Mouse (Mus musculus): Measurements from ENCODE around the gene Plin3. TPM values are rescaled to one million over a fixed set of nuclear protein-coding genes. Genes with fewer than 3 reads are reported as not detected.

The Plin3 gene
- total and polyA plus RNA-seq, 3 experiments = 6.6 to 13.1 TPM; not detected in 1

GRCm38 (mm10) chr17:56291171-56291511, 1.5 kb downstream of the Plin3 start (continued):
- TF ChIP-seq ZC3H11A (IDR thresholded peaks at IDR 0.05; ENCODE audit: low read depth, low read length) (no peak), ELF1 (IDR thresholded peaks at IDR 0.05; ENCODE audit: low read depth, low read length) (peak; percentile 93)

DNA sequence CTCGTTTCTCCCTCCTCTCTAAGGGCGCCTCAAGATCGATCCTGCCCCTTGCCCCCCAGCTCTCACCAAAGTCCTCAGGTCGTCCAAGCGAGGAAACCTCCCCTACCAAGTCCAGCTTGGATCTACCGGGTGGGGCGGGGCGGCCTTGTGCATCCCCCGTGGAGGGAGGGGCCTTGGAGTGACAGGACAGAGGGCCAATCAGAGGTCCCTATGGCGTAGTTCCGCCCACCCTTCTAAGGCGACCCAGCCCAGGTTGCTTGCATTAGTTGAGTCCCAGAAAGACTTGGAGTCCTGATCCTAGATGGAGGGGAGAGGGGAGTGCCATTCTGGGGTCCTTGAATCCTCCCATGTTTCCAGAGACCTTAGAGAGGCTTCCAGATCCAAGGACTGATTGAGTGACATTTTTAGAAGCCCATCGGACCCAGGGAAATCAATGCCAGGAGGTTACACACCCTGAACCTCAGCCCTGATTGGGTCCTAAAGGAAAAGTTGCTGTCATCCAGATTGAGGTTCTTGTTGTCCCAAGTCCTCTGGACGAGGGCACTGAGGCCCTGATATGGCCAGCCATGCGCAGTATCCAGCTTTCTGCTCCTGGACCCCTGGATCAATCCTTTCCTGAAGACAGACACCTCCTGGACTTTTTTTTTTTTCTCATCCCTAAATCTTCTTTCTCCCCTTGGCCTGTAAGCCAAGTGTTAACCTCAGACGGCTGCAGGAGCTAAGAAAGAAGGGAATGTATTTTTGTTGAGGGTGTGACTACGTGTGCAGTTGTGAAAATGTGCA, 2.1 kb downstream of the Plin3 start:
- H3K9me3 ChIP-seq (replicated peaks; ENCODE audit: insufficient read depth, low read length) = no peaks in the 10 kb centered on the region
- peaks cover 6 to 36% of the 10 kb centered on the region in 2 experiments; a peak in 3 of 4 replicates for H3K4me1 ChIP-seq (ENCODE audit: control insufficient read depth in 1 of 2, insufficient read depth in 2 of 2, low read length in 2 of 2)
- H3K36me3 ChIP-seq (ENCODE audit: control insufficient read depth in 1 of 2, insufficient read depth in 2 of 2, low read length in 2 of 2) = peaks cover 0 to 21% of the 10 kb centered on the region in 2 experiments; a peak in 2 of 4 replicates
- no peaks in the 10 kb centered on the region; the same call in 1 of the 2 replicates for H3K79me2 ChIP-seq (ENCODE audit: control insufficient read depth, insufficient read depth, low read length, poor library complexity)
- H3K27ac ChIP-seq (ENCODE audit: control insufficient read depth, low read depth, low read length) = peak overlapping the region; percentile 82
- H3K27me3 ChIP-seq (ENCODE audit: control insufficient read depth in 1 of 2, insufficient read depth in 2 of 2, low read length in 2 of 2) = no peaks in the 10 kb centered on the region
- DNase-seq (ENCODE audit: low read depth, low spot score) = peak; percentile 96
- peak overlapping the region; percentile 60 to 93 for H3K4me3 ChIP-seq (ENCODE audit: control insufficient read depth in 1 of 2, insufficient read depth in 1 of 2, low read depth in 2 of 2, low read length in 2 of 2)
- H3K9ac ChIP-seq (ENCODE audit: control insufficient read depth, low read depth, low read length, poor library complexity, severe bottlenecking) = peak overlapping the region; percentile 65
- TF ChIP-seq POLR2A (IDR thresholded peaks at IDR 0.05; ENCODE audit: control insufficient read depth in 1 of 2, insufficient read depth in 1 of 2, low read depth in 1 of 2, low read length in 2 of 2, poor library complexity in 1 of 2) (peak; percentile 43 to 44; a peak in 1 of 4 replicates), SMC3 (IDR thresholded peaks at IDR 0.05; ENCODE audit: low read depth, low read length) (no peak), MAFK (IDR thresholded peaks at IDR 0.05; ENCODE audit: borderline replicate concordance, low read depth, low read length) (no peak), UBTF (IDR thresholded peaks at IDR 0.05; ENCODE audit: borderline replicate concordance, insufficient read depth, low read depth, low read length) (no peak), TBP (IDR thresholded peaks at IDR 0.05; ENCODE audit: low read depth, low read length) (peak; percentile 59), ZC3H11A (IDR thresholded peaks at IDR 0.05; ENCODE audit: low read depth, low read length) (no peak), ETS1 (IDR thresholded peaks at IDR 0.05; ENCODE audit: low read depth, low read length) (no peak), KAT2A (conservative IDR thresholded peaks at IDR 0.05; ENCODE audit: low read depth, low read length) (0 out of 2 replicates have a peak, but pooled peaks have one; percentile 23), BHLHE40 (IDR thresholded peaks at IDR 0.05; ENCODE audit: borderline replicate concordance, low read depth, low read length) (0 out of 2 replicates have a peak, but pooled peaks have one; percentile 18), ELF1 (IDR thresholded peaks at IDR 0.05; ENCODE audit: low read depth, low read length) (peak; percentile 69), CHD2 (IDR thresholded peaks at IDR 0.05; ENCODE audit: low read length) (peak; percentile 50), HCFC1 (IDR thresholded peaks at IDR 0.05; ENCODE audit: low read depth, low read length) (peak; percentile 69; the same call in 1 of the 2 replicates), MXI1 (IDR thresholded peaks at IDR 0.05; ENCODE audit: low read depth, low read length) (peak; percentile 57; the same call in 1 of the 2 replicates), CTCF (IDR thresholded peaks at IDR 0.05 in 2 of 3, conservative IDR thresholded peaks at IDR 0.05 in 1 of 3; ENCODE audit: control insufficient read depth in 1 of 3, insufficient read depth in 1 of 3, low read depth in 2 of 3, low read length in 3 of 3, poor library complexity in 1 of 3, severe bottlenecking in 1 of 3) (no peak), NRF1 (IDR thresholded peaks at IDR 0.05; ENCODE audit: insufficient read depth, low read depth, low read length, poor library complexity, severe bottlenecking) (0 out of 2 replicates have a peak, but pooled peaks have one; percentile 15), USF2 (IDR thresholded peaks at IDR 0.05; ENCODE audit: borderline replicate concordance in 1 of 2, insufficient read depth in 1 of 2, low read depth in 1 of 2, low read length in 2 of 2) (no peak), RCOR1 (IDR thresholded peaks at IDR 0.05; ENCODE audit: low read depth, low read length) (0 out of 2 replicates have a peak, but pooled peaks have one; percentile 15), TAL1 (IDR thresholded peaks at IDR 0.05; ENCODE audit: low read length) (no peak), POLR2AphosphoS2 (IDR thresholded peaks at IDR 0.05; ENCODE audit: low read length) (peak; percentile 44; the same call in 1 of the 2 replicates), USF1 (IDR thresholded peaks at IDR 0.05; ENCODE audit: low read depth, low read length) (0 out of 2 replicates have a peak, but pooled peaks have one; percentile 16), MEF2A (IDR thresholded peaks at IDR 0.05; ENCODE audit: extremely low read depth, insufficient replicate concordance, low read depth, low read length, poor library complexity, severe bottlenecking) (no peak), SIN3A (IDR thresholded peaks at IDR 0.05; ENCODE audit: low read length) (no peak; the same call in none of the 2 replicates), MYC (IDR thresholded peaks at IDR 0.05; ENCODE audit: low read depth, low read length) (no peak; the same call in 1 of the 2 replicates), POLR2AphosphoS5 (IDR thresholded peaks at IDR 0.05; ENCODE audit: borderline replicate concordance, low read depth, low read length) (no peak), RAD21 (IDR thresholded peaks at IDR 0.05; ENCODE audit: low read depth, low read length) (no peak), ZNF384 (IDR thresholded peaks at IDR 0.05; ENCODE audit: low read depth, low read length) (0 out of 2 replicates have a peak, but pooled peaks have one; percentile 25), ZMIZ1 (IDR thresholded peaks at IDR 0.05; ENCODE audit: low read depth, low read length) (peak; percentile 64), NELFE (IDR thresholded peaks at IDR 0.05; ENCODE audit: low read depth, low read length) (peak; percentile 46), EP300 (IDR thresholded peaks at IDR 0.05; ENCODE audit: low read depth in 1 of 2, low read length in 2 of 2) (no peak), MYB (IDR thresholded peaks at IDR 0.05; ENCODE audit: low read depth, low read length) (no peak), TCF12 (IDR thresholded peaks at IDR 0.05; ENCODE audit: low read depth, low read length) (peak; percentile 58), CHD1 (IDR thresholded peaks at IDR 0.05; ENCODE audit: low read depth, low read length) (no peak)

Data from MEL (cell line).